Mouse (Mus musculus): Measurements from ENCODE around the gene Gm8797. TPM values are rescaled to one million over a fixed set of nuclear protein-coding genes. Genes with fewer than 3 reads are reported as not detected.
"Not testable (repeated sequence)": the region's sequence is repeated elsewhere in the genome, so short reads cannot be mapped to it uniquely, and the experiment has no call there.

The Gm8797 gene
- 8.9 and 9.7 TPM in 2 replicates for polyA plus RNA-seq (2015; fragmentation: Nextera tagmentation; extraction: Ambion mirVana)

GRCm38 (mm10) chr3:5750506-5750905, at the start of gene Gm8797:
Gene Gm8797 (plus strand): TSS chr3:5750806.
- not testable (repeated sequence) for H3K9me3 ChIP-seq (replicated peaks; ENCODE audit: control insufficient read depth, low read length); H3K4me3 ChIP-seq (ENCODE audit: low read depth, low read length); ATAC-seq (ENCODE audit: low read depth); H3K27me3 ChIP-seq (ENCODE audit: control insufficient read depth, insufficient read depth, low read depth, low read length); H3K36me3 ChIP-seq (ENCODE audit: control insufficient read depth, insufficient read depth); H3K4me1 ChIP-seq (ENCODE audit: control insufficient read depth, low read depth, low read length); H3K9ac ChIP-seq (ENCODE audit: low read depth, low read length); H3K27ac ChIP-seq (ENCODE audit: low read length); H3K4me2 ChIP-seq (ENCODE audit: low read depth, low read length)
- 75% methylated on average over 9 of the region's 9 CpGs for WGBS (ENCODE audit: insufficient replicate concordance)

- Histone ChIP-seq H3K9me3 (replicated peaks; ENCODE audit: control insufficient read depth, low read length) (no peaks in the 10 kb centered on the region), H3K36me3 (ENCODE audit: control insufficient read depth, insufficient read depth) (no peaks in the 10 kb centered on the region), H3K9ac (ENCODE audit: low read depth, low read length) (no peak overlapping the region), H3K27ac (ENCODE audit: low read length) (no peak overlapping the region), H3K4me2 (ENCODE audit: low read depth, low read length) (no peak overlapping the region), H3K4me1 (ENCODE audit: control insufficient read depth, low read depth, low read length) (no peaks in the 10 kb centered on the region), H3K27me3 (ENCODE audit: control insufficient read depth, insufficient read depth, low read depth, low read length) (no peaks in the 10 kb centered on the region), H3K4me3 (ENCODE audit: low read depth, low read length) (no peak overlapping the region)
- ATAC-seq (ENCODE audit: low read depth), result no peak
Measured at GRCm38 (mm10) chr3:5714481-5714880, 36.1 kb upstream of the Gm8797 start.

- Histone ChIP-seq H3K9ac (ENCODE audit: low read depth, low read length) (no peak overlapping the region), H3K27me3 (ENCODE audit: control insufficient read depth, insufficient read depth, low read depth, low read length) (no peaks in the 10 kb centered on the region), H3K36me3 (ENCODE audit: control insufficient read depth, insufficient read depth) (no peaks in the 10 kb centered on the region), H3K4me3 (ENCODE audit: low read depth, low read length) (no peak overlapping the region), H3K4me1 (ENCODE audit: control insufficient read depth, low read depth, low read length) (no peaks in the 10 kb centered on the region), H3K27ac (ENCODE audit: low read length) (no peak overlapping the region), H3K9me3 (replicated peaks; ENCODE audit: control insufficient read depth, low read length) (no peaks in the 10 kb centered on the region), H3K4me2 (ENCODE audit: low read depth, low read length) (no peak overlapping the region)
- no peak for ATAC-seq (ENCODE audit: low read depth)
Measured at GRCm38 (mm10) chr3:5732931-5733330, 17.7 kb upstream of the Gm8797 start.

GRCm38 (mm10) chr3:5754763-5755478, 4.3 kb downstream of the Gm8797 start:
- Histone ChIP-seq H3K4me1 (ENCODE audit: control insufficient read depth, low read depth, low read length) (no peaks in the 10 kb centered on the region), H3K27ac (ENCODE audit: low read length) (no peak overlapping the region), H3K27me3 (ENCODE audit: control insufficient read depth, insufficient read depth, low read depth, low read length) (no peaks in the 10 kb centered on the region), H3K4me2 (ENCODE audit: low read depth, low read length) (no peak overlapping the region), H3K36me3 (ENCODE audit: control insufficient read depth, insufficient read depth) (no peaks in the 10 kb centered on the region), H3K9ac (ENCODE audit: low read depth, low read length) (no peak overlapping the region), H3K9me3 (replicated peaks; ENCODE audit: control insufficient read depth, low read length) (no peaks in the 10 kb centered on the region), H3K4me3 (ENCODE audit: low read depth, low read length) (no peak overlapping the region)
- 41% methylated on average over 3 of the region's 3 CpGs for WGBS (ENCODE audit: insufficient replicate concordance)
- no peak for ATAC-seq (ENCODE audit: low read depth)

- no peak overlapping the region for H3K4me2 ChIP-seq (ENCODE audit: low read depth, low read length)
- H3K4me3 ChIP-seq (ENCODE audit: low read depth, low read length), result no peak overlapping the region
- H3K27ac ChIP-seq (ENCODE audit: low read length), result no peak overlapping the region
- no peaks in the 10 kb centered on the region for H3K4me1 ChIP-seq (ENCODE audit: control insufficient read depth, low read depth, low read length)
- H3K36me3 ChIP-seq (ENCODE audit: control insufficient read depth, insufficient read depth), result no peaks in the 10 kb centered on the region
- H3K27me3 ChIP-seq (ENCODE audit: control insufficient read depth, insufficient read depth, low read depth, low read length), result no peaks in the 10 kb centered on the region
- H3K9me3 ChIP-seq (replicated peaks; ENCODE audit: control insufficient read depth, low read length), result no peaks in the 10 kb centered on the region
- H3K9ac ChIP-seq (ENCODE audit: low read depth, low read length), result no peak overlapping the region
- WGBS (ENCODE audit: insufficient replicate concordance), result 67% methylated on average over 3 of the region's 3 CpGs
- no peak for ATAC-seq (ENCODE audit: low read depth)
Measured at GRCm38 (mm10) chr3:5766256-5766655, 15.7 kb downstream of the Gm8797 start.

GRCm38 (mm10) chr3:5776894-5777293, 26.3 kb downstream of the Gm8797 start:
- Histone ChIP-seq H3K9me3 (replicated peaks; ENCODE audit: control insufficient read depth, low read length) (no peaks in the 10 kb centered on the region), H3K4me3 (ENCODE audit: low read depth, low read length) (no peak overlapping the region), H3K9ac (ENCODE audit: low read depth, low read length) (no peak overlapping the region), H3K4me2 (ENCODE audit: low read depth, low read length) (no peak overlapping the region), H3K27me3 (ENCODE audit: control insufficient read depth, insufficient read depth, low read depth, low read length) (no peaks in the 10 kb centered on the region), H3K27ac (ENCODE audit: low read length) (no peak overlapping the region), H3K4me1 (ENCODE audit: control insufficient read depth, low read depth, low read length) (no peaks in the 10 kb centered on the region), H3K36me3 (ENCODE audit: control insufficient read depth, insufficient read depth) (no peaks in the 10 kb centered on the region)
- WGBS (ENCODE audit: insufficient replicate concordance), result 69% methylated on average over 2 of the region's 2 CpGs
- no peak for ATAC-seq (ENCODE audit: low read depth)

All from liver, embryonic 16.5 days (tissue).